Mouse (Mus musculus): ENCODE results near the gene Dock3.

DNA sequence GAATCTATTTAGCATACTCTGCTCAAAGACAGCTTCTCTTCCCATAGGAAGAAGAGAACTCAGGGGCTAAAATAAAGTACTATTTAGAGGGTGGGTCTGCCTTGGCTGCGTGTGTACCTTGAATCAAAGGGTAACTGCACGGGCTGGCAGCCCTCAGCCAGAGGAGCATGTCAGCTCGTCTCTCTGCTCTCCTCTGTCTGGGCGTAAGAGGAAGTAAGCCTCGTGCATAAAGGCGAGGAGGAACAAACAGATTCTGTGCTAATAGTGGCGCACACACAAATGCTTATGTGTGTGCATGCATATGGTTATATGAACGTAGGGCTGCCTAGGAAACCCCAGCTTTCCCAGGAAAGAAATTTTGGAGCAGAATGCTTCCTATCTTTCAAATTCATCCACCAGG, 29.1 kb upstream of the Dock3 start:
- TF ChIP-seq CTCF (IDR thresholded peaks at IDR 0.05; ENCODE audit: low read depth): no peak
- no peak for TF ChIP-seq EP300 (IDR thresholded peaks at IDR 0.05; ENCODE audit: low read depth)

Measured in liver, embryonic 14.5 days (tissue).